Mouse (Mus musculus) right cerebral cortex, postnatal 14 days (tissue): Measurements from ENCODE around the gene Erp29.

ENCODE experiments used
- DNase-seq: peaks from one replicate; pipeline ENCODE4 v3.0.0; 2022

The Erp29 gene

GRCm38 (mm10) chr5:121448450-121448849 is 3.9 kb downstream of the Erp29 start:
- peak; percentile 22 for DNase-seq

- DNase-seq = no peak
Observed at GRCm38 (mm10) chr5:121444870-121445269, 7.4 kb downstream of the Erp29 start.

GRCm38 (mm10) chr5:121443548-121443947 is 8.8 kb downstream of the Erp29 start:
- peak; percentile 71 for DNase-seq

- DNase-seq = no peak
Observed at GRCm38 (mm10) chr5:121438756-121439155, 13.6 kb downstream of the Erp29 start.

GRCm38 (mm10) chr5:121438131-121438530 is 14.2 kb downstream of the Erp29 start:
- DNase-seq = peak; percentile 18

GRCm38 (mm10) chr5:121428954-121429353 is 23.4 kb downstream of the Erp29 start:
- DNase-seq = no peak

- no peak for DNase-seq
Observed at GRCm38 (mm10) chr5:121423297-121423696, 29.0 kb downstream of the Erp29 start.

GRCm38 (mm10) chr5:121422787-121423186 is 29.5 kb downstream of the Erp29 start:
- no peak for DNase-seq

GRCm38 (mm10) chr5:121420721-121421120 is 31.6 kb downstream of the Erp29 start:
- DNase-seq = no peak

GRCm38 (mm10) chr5:121410975-121411374 is 41.3 kb downstream of the Erp29 start:
- no peak for DNase-seq

- no peak for DNase-seq
Observed at GRCm38 (mm10) chr5:121407856-121408255, 44.5 kb downstream of the Erp29 start.

GRCm38 (mm10) chr5:121400849-121401248 is 51.5 kb downstream of the Erp29 start:
- DNase-seq = no peak

GRCm38 (mm10) chr5:121400064-121400463 is 52.2 kb downstream of the Erp29 start:
- no peak for DNase-seq

GRCm38 (mm10) chr5:121399540-121399939 is 52.8 kb downstream of the Erp29 start:
- DNase-seq = no peak

GRCm38 (mm10) chr5:121398965-121399462 is 53.3 kb downstream of the Erp29 start:
- no peak for DNase-seq

- DNase-seq = peak; percentile 54
Observed at GRCm38 (mm10) chr5:121398146-121398964, 54.0 kb downstream of the Erp29 start.

- DNase-seq = peak; percentile 97
Observed at GRCm38 (mm10) chr5:121397187-121398145, 54.8 kb downstream of the Erp29 start, which contains the start of gene Naa25. TSS of gene Naa25 (plus strand) at chr5:121397936.

GRCm38 (mm10) chr5:121395621-121396020 is 56.7 kb downstream of the Erp29 start:
- DNase-seq = no peak

- no peak for DNase-seq
Observed at GRCm38 (mm10) chr5:121393402-121393801, 58.9 kb downstream of the Erp29 start.

GRCm38 (mm10) chr5:121392667-121393380 is 59.5 kb downstream of the Erp29 start:
- DNase-seq = no peak

GRCm38 (mm10) chr5:121389691-121390090 is 62.6 kb downstream of the Erp29 start:
- no peak for DNase-seq

GRCm38 (mm10) chr5:121389106-121389505 is 63.2 kb downstream of the Erp29 start:
- DNase-seq = no peak

GRCm38 (mm10) chr5:121387126-121387525 is 65.2 kb downstream of the Erp29 start:
- no peak for DNase-seq
